Mouse (Mus musculus) stomach, postnatal 0 days (tissue): ENCODE data around the gene Sept10.

Experiments
- CTCF ChIP-seq: IDR thresholded peaks from 2 replicates; pipeline ENCODE4 v1.5.1; 2016; ENCODE audit warnings: antibody characterized with exemption, low read depth, mild to moderate bottlenecking, moderate library complexity
- EP300 ChIP-seq: optimal IDR thresholded peaks from 2 replicates; pipeline ENCODE3; 2016; ENCODE audit warnings: antibody characterized with exemption

DNA sequence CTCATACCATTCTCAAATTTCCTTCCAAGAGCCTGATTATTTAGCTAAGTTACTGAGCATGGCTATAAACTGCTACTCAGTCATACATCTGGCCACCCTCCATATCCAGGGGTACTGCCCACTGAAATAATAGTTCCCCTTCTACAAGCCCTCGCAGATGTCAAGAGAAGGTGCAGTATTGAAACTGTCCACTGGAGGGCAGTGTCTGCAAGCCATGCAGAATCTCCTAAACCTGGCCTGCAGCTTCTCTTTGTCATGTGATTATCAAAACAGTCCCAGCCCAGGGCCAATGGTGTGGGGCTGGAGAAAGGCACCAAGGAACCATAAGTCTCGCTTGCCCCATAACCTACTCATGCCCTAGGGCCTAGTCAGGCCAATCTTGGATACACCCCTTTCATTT lies 112.6 kb downstream of the Sept10 start:
- TF ChIP-seq CTCF (peak; percentile 95), EP300 (no peak)
